Mouse (Mus musculus): ENCODE results near the gene Sall2. TPM values are rescaled to one million over a fixed set of nuclear protein-coding genes. Genes with fewer than 3 reads are reported as not detected.
"Not testable (repeated sequence)": the region's sequence is repeated elsewhere in the genome, so short reads cannot be mapped to it uniquely, and the experiment has no call there.

The Sall2 gene
- total RNA-seq (2021), result 10 to 100 TPM; 43.1 TPM

GRCm38 (mm10) chr14:52327910-52328812 lies at the start of gene Sall2:
Gene Sall2 (minus strand): TSS chr14:52328762.
- DNase-seq, result no peak

GRCm38 (mm10) chr14:52368741-52369140 lies 40.2 kb upstream of the Sall2 start:
- no peak for DNase-seq

- DNase-seq, result no peak
These were observed 27.7 kb upstream of the Sall2 start, which contains the start of gene Olfr1513 for GRCm38 (mm10) chr14:52356308-52356707. Gene Olfr1513 (minus strand): TSS chr14:52356408.

GRCm38 (mm10) chr14:52339512-52339852 lies 10.9 kb upstream of the Sall2 start:
- DNase-seq, result no peak

- peak; percentile 37 to 59 for DNase-seq
These were observed 10.4 kb upstream of the Sall2 start for GRCm38 (mm10) chr14:52338751-52339511.

- DNase-seq, result no peak
These were observed 3.6 kb upstream of the Sall2 start for GRCm38 (mm10) chr14:52332171-52332570.

- DNase-seq, result no peak
These were observed 2.6 kb upstream of the Sall2 start for GRCm38 (mm10) chr14:52331069-52331750.

GRCm38 (mm10) chr14:52327375-52327901 lies 1.1 kb downstream of the Sall2 start:
- no peak for DNase-seq

GRCm38 (mm10) chr14:52325890-52326289 lies 2.7 kb downstream of the Sall2 start:
- DNase-seq, result no peak

GRCm38 (mm10) chr14:52319361-52319760 lies 9.2 kb downstream of the Sall2 start:
- DNase-seq, result no peak

- DNase-seq, result peak in 1 of 2 experiments; percentile 36
These were observed 11.9 kb downstream of the Sall2 start for GRCm38 (mm10) chr14:52316441-52317225.

- DNase-seq, result peak; percentile 72 to 80
These were observed 12.6 kb downstream of the Sall2 start for GRCm38 (mm10) chr14:52315792-52316440.

- DNase-seq, result no peak
These were observed 13.2 kb downstream of the Sall2 start for GRCm38 (mm10) chr14:52315283-52315780.

GRCm38 (mm10) chr14:52314808-52315150 lies 13.8 kb downstream of the Sall2 start:
- no peak for DNase-seq

GRCm38 (mm10) chr14:52313931-52314807 lies 14.4 kb downstream of the Sall2 start:
- no peak for DNase-seq

GRCm38 (mm10) chr14:52310906-52311305 lies 17.7 kb downstream of the Sall2 start:
- no peak for DNase-seq

GRCm38 (mm10) chr14:52310343-52310742 lies 18.2 kb downstream of the Sall2 start:
- DNase-seq, result not testable (repeated sequence)

- no peak for DNase-seq
These were observed 22.5 kb downstream of the Sall2 start for GRCm38 (mm10) chr14:52306100-52306499.

GRCm38 (mm10) chr14:52304644-52305271 lies 23.8 kb downstream of the Sall2 start, which contains the start of gene Mettl3:
Gene Mettl3 (minus strand): TSS chr14:52305128.
- DNase-seq, result peak; percentile 84 to 88
